Mouse (Mus musculus): ENCODE measurements around the gene Ankrd54. TPM values are rescaled to one million over a fixed set of nuclear protein-coding genes. Genes with fewer than 3 reads are reported as not detected.

Ankrd54 gene
- polyA plus RNA-seq, 1 experiment = 60.9 TPM

GRCm38 (mm10) chr15:79005581-79005980, 57.1 kb downstream of the Ankrd54 start:
- no peak for DNase-seq (ENCODE audit: low read depth)
- TF ChIP-seq POLR2A (IDR thresholded peaks at IDR 0.05; ENCODE audit: borderline replicate concordance, extremely low read depth, insufficient read depth, insufficient read length, poor library complexity, severe bottlenecking) (no peak), CTCF (IDR thresholded peaks at IDR 0.05; ENCODE audit: borderline replicate concordance, extremely low read depth, insufficient read depth, insufficient read length) (no peak)

Other genes with a start within 250 kb of the Ankrd54 start
- 9.3 and 13.5 TPM in 2 replicates for gene Cdc42ep1, start 220.3 kb downstream of the Ankrd54 start, polyA plus RNA-seq (2012; rRNA removed)
- gene Lgals2, start 207.4 kb downstream of the Ankrd54 start, polyA plus RNA-seq (2012; rRNA removed) = 0.16 and 0.19 TPM in 2 replicates
- gene Gga1, start 185.7 kb downstream of the Ankrd54 start, polyA plus RNA-seq (2012; rRNA removed) = 76.1 and 79.1 TPM in 2 replicates
- not detected in 2 replicates for gene Gm49510, start 163.2 kb downstream of the Ankrd54 start, polyA plus RNA-seq (2012; rRNA removed)
- 13.6 and 14.3 TPM in 2 replicates for gene Sh3bp1, start 163.1 kb downstream of the Ankrd54 start, polyA plus RNA-seq (2012; rRNA removed)
- gene Pdxp, start 149.0 kb downstream of the Ankrd54 start, polyA plus RNA-seq (2012; rRNA removed) = 124 and 153 TPM in 2 replicates
- gene Lgals1, start 136.2 kb downstream of the Ankrd54 start, polyA plus RNA-seq (2012; rRNA removed) = 168 and 194 TPM in 2 replicates
- 45.7 and 50.1 TPM in 2 replicates for gene Nol12, start 128.0 kb downstream of the Ankrd54 start, polyA plus RNA-seq (2012; rRNA removed)
- 51.2 and 74.5 TPM in 2 replicates for gene Triobp, start 115.2 kb downstream of the Ankrd54 start, polyA plus RNA-seq (2012; rRNA removed)
- gene H1f0, start 34.4 kb downstream of the Ankrd54 start, polyA plus RNA-seq (2012; rRNA removed) = 198 and 310 TPM in 2 replicates
- gene Galr3, start 21.0 kb downstream of the Ankrd54 start, polyA plus RNA-seq (2012; rRNA removed) = 0.13 and 0.19 TPM in 2 replicates
- gene Eif3l, start 12.3 kb upstream of the Ankrd54 start, polyA plus RNA-seq (2012; rRNA removed) = 180 and 189 TPM in 2 replicates
- gene Micall1, start 46.0 kb upstream of the Ankrd54 start, polyA plus RNA-seq (2012; rRNA removed) = 22.8 and 35.7 TPM in 2 replicates
- gene Polr2f, start 78.1 kb upstream of the Ankrd54 start, polyA plus RNA-seq (2012; rRNA removed) = 143 and 166 TPM in 2 replicates
- 14.4 and 15.9 TPM in 2 replicates for gene 1700088E04Rik, start 78.4 kb upstream of the Ankrd54 start, polyA plus RNA-seq (2012; rRNA removed)
- 5.6 and 11.3 TPM in 2 replicates for gene Sox10, start 102.3 kb upstream of the Ankrd54 start, polyA plus RNA-seq (2012; rRNA removed)
- 102 and 109 TPM in 2 replicates for gene Pick1, start 166.3 kb upstream of the Ankrd54 start, polyA plus RNA-seq (2012; rRNA removed)
- gene Gm49486, start 166.5 kb upstream of the Ankrd54 start, polyA plus RNA-seq (2012; rRNA removed) = 1.9 and 2.5 TPM in 2 replicates
- gene Slc16a8, start 191.9 kb upstream of the Ankrd54 start, polyA plus RNA-seq (2012; rRNA removed) = 0.37 and 0.50 TPM in 2 replicates
- gene Baiap2l2, start 222.6 kb upstream of the Ankrd54 start, polyA plus RNA-seq (2012; rRNA removed) = 1.8 and 2.9 TPM in 2 replicates

All from brain, embryonic 14.5 days (tissue).